Mouse (Mus musculus) myocyte (in vitro differentiated cells): ENCODE data around the gene Alkbh8.

Experiments
- MAX ChIP-seq: IDR thresholded peaks from one replicate; pipeline ENCODE4 v1.6.1; 2011; ENCODE audit warnings: low read depth, mild to moderate bottlenecking, control low read depth
- POLR2A ChIP-seq: IDR thresholded peaks from one replicate; pipeline ENCODE4 v1.6.1; 2011; ENCODE audit warnings: low read depth, mild to moderate bottlenecking, control low read depth, moderate library complexity; ENCODE audit not compliant: insufficient read length

- TF ChIP-seq POLR2A: no peak
- no peak for TF ChIP-seq MAX
These were observed 69.4 kb downstream of the Alkbh8 start for GRCm38 (mm10) chr9:3404372-3404771.
